8 mouse cellular contexts compared by ENCODE assay signal in the genomic region with DNA sequence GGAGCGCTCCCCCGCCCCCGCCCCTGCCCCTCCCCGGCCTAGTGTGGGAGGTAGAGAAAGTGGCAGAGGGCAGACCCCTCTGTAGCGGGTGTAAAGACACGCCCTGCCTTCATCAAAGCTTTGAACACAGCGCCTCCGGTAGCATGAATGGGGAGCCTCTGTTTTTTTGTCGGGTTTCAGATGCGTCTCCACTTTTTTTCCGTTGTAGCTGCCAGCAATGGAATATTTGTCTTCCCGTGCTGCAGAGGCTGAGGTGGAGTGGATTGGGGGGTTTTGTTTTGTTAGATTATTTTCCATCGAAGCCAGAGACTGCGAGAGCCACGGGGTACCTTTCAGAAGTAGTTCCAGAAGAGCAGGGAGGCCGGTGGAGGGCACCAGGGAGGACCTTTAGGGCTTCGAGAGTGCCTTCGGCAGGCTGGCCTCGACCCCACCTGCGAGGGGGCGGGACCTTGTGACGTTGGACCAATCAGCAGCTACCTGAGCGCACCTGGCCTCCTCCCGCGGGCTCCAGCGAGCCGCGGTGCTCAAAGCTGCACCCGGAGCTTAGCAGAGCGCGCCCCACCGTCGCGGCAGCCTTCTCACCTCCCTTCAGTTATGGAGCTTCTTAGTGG. TPM values are rescaled to one million over a fixed set of nuclear protein-coding genes. Genes with fewer than 3 reads are reported as not detected.
A peak's percentile ranks its signal among the peaks of the same experiment; 100 is the strongest.
DNase-seq lines count a peak whose midpoint lies in the region; ATAC-seq lines count a peak whose summit lies in the region.

A gene (plus strand): TSS at position 527 of the 611 bp plus-strand sequence.

- peak within 1 kb of the TSS; percentile 63 for H3K9ac ChIP-seq in embryonic facial prominence, embryonic 14.5 days (ENCODE audit: low read depth, low read length)
- peak within 1 kb of the TSS; percentile 47 for H3K9ac ChIP-seq in hindbrain, embryonic 16.5 days (ENCODE audit: low read depth, low read length)
- H3K9ac ChIP-seq in liver, embryonic 11.5 days (ENCODE audit: low read depth, low read length) = peak within 1 kb of the TSS; percentile 49; the same call in 1 of the 2 replicates
- peak within 1 kb of the TSS; percentile 37 for H3K9ac ChIP-seq in neural tube, embryonic 11.5 days (ENCODE audit: low read length)

- DNase-seq in cerebellum, postnatal 14 days = peak; percentile 53 to 59
- no peak for DNase-seq in cerebellum, adult 8-10 months
- peak; percentile 87 for DNase-seq in embryonic facial prominence, embryonic 14.5 days (ENCODE audit: low spot score)
- peak; percentile 44 for DNase-seq in liver, embryonic 11.5 days (ENCODE audit: low spot score)
- peak; percentile 38 for DNase-seq in neural tube, embryonic 11.5 days (ENCODE audit: low spot score)
- peak; percentile 86 for DNase-seq in yolk sac, embryonic 10.5 days (ENCODE audit: low spot score)
- no peak for DNase-seq in left cerebral cortex, postnatal 4 days

- H3K4me3 ChIP-seq in embryonic facial prominence, embryonic 14.5 days (ENCODE audit: low read depth, low read length) = peak within 1 kb of the TSS; percentile 46
- peak within 1 kb of the TSS; percentile 43 for H3K4me3 ChIP-seq in hindbrain, embryonic 16.5 days (ENCODE audit: low read length)
- H3K4me3 ChIP-seq in liver, embryonic 11.5 days (ENCODE audit: low read depth, low read length) = peak within 1 kb of the TSS; percentile 44
- H3K4me3 ChIP-seq in neural tube, embryonic 11.5 days (ENCODE audit: low read depth, low read length) = peak within 1 kb of the TSS; percentile 35

- intact Hi-C loops in left cerebral cortex, postnatal 4 days (cut with DNase I) = no loop called here

- H3K4me1 ChIP-seq in embryonic facial prominence, embryonic 14.5 days (ENCODE audit: control insufficient read depth, insufficient read depth, low read length) = peaks cover 23% of the 10 kb centered on the region
- H3K4me1 ChIP-seq in hindbrain, embryonic 16.5 days (ENCODE audit: control insufficient read depth, insufficient read depth, low read depth, low read length) = peaks cover 29% of the 10 kb centered on the region
- H3K4me1 ChIP-seq in liver, embryonic 11.5 days (replicated peaks; ENCODE audit: control insufficient read depth, insufficient read depth, low read length) = 0 out of 2 replicates have a peak, but pooled peaks cover 8% of the 10 kb centered on the region
- peaks cover 24% of the 10 kb centered on the region for H3K4me1 ChIP-seq in neural tube, embryonic 11.5 days (ENCODE audit: control insufficient read depth, insufficient read depth, low read length)

- under 1% methylated on average over 30 of the region's 34 CpGs for WGBS in embryonic facial prominence, embryonic 14.5 days
- under 1% methylated on average over 34 of the region's 34 CpGs for WGBS in hindbrain, embryonic 16.5 days
- 1% methylated on average over 34 of the region's 34 CpGs for WGBS in liver, embryonic 11.5 days
- WGBS in neural tube, embryonic 11.5 days = 1% methylated on average over 33 of the region's 34 CpGs

- H3K4me2 ChIP-seq in embryonic facial prominence, embryonic 14.5 days (ENCODE audit: low read depth, low read length) = peak within 1 kb of the TSS; percentile 69
- peak within 1 kb of the TSS; percentile 69 for H3K4me2 ChIP-seq in hindbrain, embryonic 16.5 days (ENCODE audit: low read length)
- H3K4me2 ChIP-seq in liver, embryonic 11.5 days = peak within 1 kb of the TSS; percentile 63
- peak within 1 kb of the TSS; percentile 59 for H3K4me2 ChIP-seq in neural tube, embryonic 11.5 days (ENCODE audit: low read depth)

- H3K27ac ChIP-seq in embryonic facial prominence, embryonic 14.5 days (replicated peaks; ENCODE audit: low read depth, low read length) = peak within 1 kb of the TSS; percentile 52
- peak within 1 kb of the TSS; percentile 23; the same call in 1 of the 2 replicates for H3K27ac ChIP-seq in hindbrain, embryonic 16.5 days (ENCODE audit: low read depth, low read length)
- H3K27ac ChIP-seq in liver, embryonic 11.5 days (ENCODE audit: low read depth, low read length) = peak within 1 kb of the TSS; percentile 69
- peak within 1 kb of the TSS; percentile 39; the same call in 1 of the 2 replicates for H3K27ac ChIP-seq in neural tube, embryonic 11.5 days (ENCODE audit: low read depth, low read length)

- H3K36me3 ChIP-seq in embryonic facial prominence, embryonic 14.5 days (ENCODE audit: control insufficient read depth, insufficient read depth, low read length) = no peaks in the 10 kb centered on the region
- H3K36me3 ChIP-seq in hindbrain, embryonic 16.5 days (ENCODE audit: control insufficient read depth, insufficient read depth, low read length) = no peaks in the 10 kb centered on the region
- no peaks in the 10 kb centered on the region for H3K36me3 ChIP-seq in liver, embryonic 11.5 days (ENCODE audit: control insufficient read depth, insufficient read depth, low read length)
- H3K36me3 ChIP-seq in neural tube, embryonic 11.5 days (ENCODE audit: control insufficient read depth, insufficient read depth, low read length) = no peaks in the 10 kb centered on the region

- peaks cover 11% of the 10 kb centered on the region for H3K27me3 ChIP-seq in embryonic facial prominence, embryonic 14.5 days (replicated peaks; ENCODE audit: control insufficient read depth, insufficient read depth, low read length)
- peaks cover 21% of the 10 kb centered on the region for H3K27me3 ChIP-seq in hindbrain, embryonic 16.5 days (replicated peaks; ENCODE audit: control insufficient read depth, insufficient read depth, low read length)
- peaks cover 63% of the 10 kb centered on the region for H3K27me3 ChIP-seq in liver, embryonic 11.5 days (replicated peaks; ENCODE audit: control insufficient read depth, insufficient read depth, low read length)
- H3K27me3 ChIP-seq in neural tube, embryonic 11.5 days (ENCODE audit: control insufficient read depth, insufficient read depth, low read length) = peaks cover 42% of the 10 kb centered on the region

- ATAC-seq in embryonic facial prominence, embryonic 14.5 days (ENCODE audit: low read depth) = peak; percentile 84
- ATAC-seq in hindbrain, embryonic 16.5 days = peak; percentile 53; the same call in 1 of the 2 replicates
- ATAC-seq in liver, embryonic 11.5 days (replicated peaks; ENCODE audit: low FRiP score) = no peak; the same call in 1 of the 2 replicates
- ATAC-seq in neural tube, embryonic 11.5 days (ENCODE audit: insufficient read depth, low FRiP score, low TSS enrichment) = no peak; the same call in 1 of the 2 replicates

- H3K9me3 ChIP-seq in embryonic facial prominence, embryonic 14.5 days (ENCODE audit: control insufficient read depth, low read length) = no peaks in the 10 kb centered on the region
- H3K9me3 ChIP-seq in hindbrain, embryonic 16.5 days (ENCODE audit: control insufficient read depth, low read length) = no peaks in the 10 kb centered on the region
- H3K9me3 ChIP-seq in liver, embryonic 11.5 days (ENCODE audit: control insufficient read depth, low read length) = no peaks in the 10 kb centered on the region
- no peaks in the 10 kb centered on the region for H3K9me3 ChIP-seq in neural tube, embryonic 11.5 days (ENCODE audit: control insufficient read depth, low read length)

RNA-seq across cellular contexts. Expression of the gene that starts here (rescaled TPM):
- 9.8 and 15.5 TPM in 2 replicates for polyA plus RNA-seq in embryonic facial prominence, embryonic 14.5 days (2014; fragmentation: Nextera tagmentation; extraction: Ambion mirVana)
- polyA plus RNA-seq in hindbrain, embryonic 16.5 days (2015; fragmentation: Nextera tagmentation; extraction: Ambion mirVana) = 4.7 and 5.3 TPM in 2 replicates
- 12.5 and 13.2 TPM in 2 replicates for polyA plus RNA-seq in liver, embryonic 11.5 days (2014; fragmentation: Nextera tagmentation; extraction: Ambion mirVana)
- 5.4 and 7.5 TPM in 2 replicates for polyA plus RNA-seq in neural tube, embryonic 11.5 days (2014; fragmentation: Nextera tagmentation; extraction: Ambion mirVana)
- total RNA-seq in left cerebral cortex, postnatal 4 days (2021) = under 1 TPM; 0.28 to 0.46 TPM

Comparison
In these comparisons a context has a peak if more than half of its experiments do, and no peak if none do; other contexts are left out.
1. DNase-seq: peak in cerebellum, postnatal 14 days (2 of 2), embryonic facial prominence, embryonic 14.5 days (single experiment), liver, embryonic 11.5 days (single experiment), neural tube, embryonic 11.5 days (single experiment) and yolk sac, embryonic 10.5 days (single experiment); none in cerebellum, adult 8-10 months (single experiment) and left cerebral cortex, postnatal 4 days (single experiment).
2. ATAC-seq: peak in embryonic facial prominence, embryonic 14.5 days (single experiment) and hindbrain, embryonic 16.5 days (single experiment); none in liver, embryonic 11.5 days (single experiment) and neural tube, embryonic 11.5 days (single experiment).
3. Peak in every context shown above with its lines, with median percentiles within 50 percentile points of each other: H3K27ac ChIP-seq, H3K4me2 ChIP-seq, H3K4me3 ChIP-seq and H3K9ac ChIP-seq.